Mouse (Mus musculus) heart, adult 11 months (tissue): ENCODE data around the gene Mettl27.
A peak's percentile ranks its signal among the peaks of the same experiment; 100 is the strongest.
"Not testable (repeated sequence)": the region's sequence is repeated elsewhere in the genome, so short reads cannot be mapped to it uniquely, and the experiment has no call there.

Experiments used
- DNase-seq: peaks from one replicate; pipeline ENCODE4 v3.0.0; 2022

Mettl27 gene

DNA sequence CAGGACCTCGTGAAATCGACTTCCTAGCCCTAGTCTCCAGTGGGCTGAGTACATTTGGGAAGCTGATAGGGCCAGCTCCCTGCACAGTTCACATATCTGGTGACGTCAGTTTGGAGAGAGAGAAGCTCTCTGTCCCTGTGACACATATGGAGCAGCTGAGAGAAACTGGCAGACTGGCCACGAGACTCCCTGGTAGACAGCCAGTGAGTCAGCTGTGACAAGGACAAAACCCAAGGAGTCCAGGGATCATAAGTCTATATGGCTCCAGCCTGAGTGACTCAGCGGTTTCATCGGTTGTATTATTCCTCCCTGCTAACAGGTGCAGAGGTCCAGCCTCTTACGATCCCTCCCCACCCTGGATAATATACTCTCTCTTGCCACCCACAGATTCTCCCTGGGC is 26.9 kb downstream of the Mettl27 start:
- peak; percentile 97 for DNase-seq

DNA sequence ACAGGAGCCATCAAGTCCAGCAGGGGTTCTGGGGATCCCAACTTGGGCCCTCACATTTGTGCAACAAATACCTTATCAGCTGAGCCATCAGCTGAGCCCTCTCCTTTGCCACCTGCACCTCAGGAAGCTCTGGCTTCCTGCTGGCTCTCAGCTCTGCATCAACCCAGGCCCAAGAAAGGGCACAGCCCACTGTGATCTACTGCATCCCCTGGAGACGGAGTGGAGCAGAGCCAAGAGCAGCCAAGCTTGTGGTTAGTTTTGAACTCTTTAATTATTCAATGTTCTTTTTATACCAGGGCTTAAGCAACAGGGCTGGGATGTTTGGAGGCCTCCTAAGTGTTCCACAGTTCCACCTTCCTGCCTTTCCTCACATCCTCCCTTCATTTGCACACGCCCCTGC is 28.3 kb downstream of the Mettl27 start:
- DNase-seq, result no peak

DNA sequence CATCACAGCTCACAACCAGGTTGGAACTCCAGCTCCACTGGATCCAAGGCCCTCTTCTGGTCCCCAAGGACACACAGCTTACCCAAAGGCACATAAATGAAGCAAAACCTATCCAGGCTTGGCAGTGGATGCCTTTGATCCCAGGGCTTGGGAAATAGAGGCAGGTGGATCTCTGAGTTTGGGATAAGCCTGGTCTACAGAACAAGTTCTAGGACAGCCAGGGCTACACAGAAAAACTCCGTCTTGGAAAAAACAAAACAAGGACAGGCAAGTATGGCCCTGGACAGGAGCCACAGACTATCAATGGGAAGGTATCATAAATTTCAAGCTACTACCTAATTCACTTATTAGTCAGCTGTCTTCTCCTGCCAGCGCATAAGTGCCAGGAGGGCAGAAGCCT is 29.4 kb downstream of the Mettl27 start:
- no peak for DNase-seq

DNA sequence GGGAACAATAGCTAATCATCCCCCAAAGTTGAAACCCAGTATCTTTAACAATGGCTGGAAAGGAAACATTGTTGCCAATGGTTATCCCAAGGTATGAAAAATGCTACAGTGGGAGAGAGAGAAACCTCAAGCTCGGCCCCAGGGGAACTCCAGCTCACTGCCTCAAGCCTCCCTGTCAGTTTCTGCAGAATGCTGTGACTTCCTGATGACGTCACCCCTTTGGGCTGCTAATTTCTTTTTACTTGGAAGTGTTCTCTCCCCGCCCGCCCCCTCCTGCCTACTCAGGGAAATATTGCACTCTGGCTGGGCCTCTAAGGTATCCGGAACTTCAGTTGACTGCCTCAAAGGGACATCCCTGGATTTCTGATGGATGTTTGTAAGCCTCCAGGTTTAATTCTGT is 31.4 kb downstream of the Mettl27 start:
- peak; percentile 96 for DNase-seq

DNA sequence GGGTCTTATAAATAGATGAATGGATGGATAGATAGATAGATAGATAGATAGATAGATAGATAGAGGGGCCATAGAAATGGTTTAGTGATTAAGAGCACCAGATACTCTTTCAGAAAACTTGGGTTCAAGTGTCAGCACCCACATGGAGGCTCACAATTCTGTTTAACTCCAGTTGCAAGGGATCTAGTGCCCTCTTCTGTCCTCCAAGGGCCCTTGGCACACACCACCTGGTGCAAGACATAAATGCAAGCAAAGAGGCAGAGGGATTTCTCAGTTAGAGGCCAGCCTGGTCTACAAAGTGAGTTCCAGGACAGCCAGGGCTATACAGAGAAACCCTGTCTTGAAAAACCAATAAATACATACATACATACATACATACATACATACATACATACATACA is 32.5 kb downstream of the Mettl27 start:
- DNase-seq, result not testable (repeated sequence)

DNA sequence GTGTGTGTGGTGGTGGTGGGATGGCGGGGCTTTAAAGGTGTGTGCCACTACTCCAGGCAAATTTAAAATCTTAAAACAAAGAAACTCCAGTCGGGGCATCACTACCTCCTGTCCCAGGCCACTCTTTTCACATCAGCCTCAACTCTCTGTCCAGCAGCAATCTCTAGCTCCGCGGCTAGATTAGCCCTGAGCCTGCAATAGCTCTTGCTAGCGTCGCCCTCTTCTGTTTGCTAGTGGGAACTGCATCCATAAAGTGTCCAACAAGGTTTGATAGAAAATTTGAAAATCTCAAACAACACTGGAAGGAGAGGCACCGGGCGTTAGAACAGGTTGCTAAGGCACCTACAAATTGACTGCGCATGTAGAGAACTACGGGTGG is 33.3 kb downstream of the Mettl27 start:
- DNase-seq, result no peak

DNA sequence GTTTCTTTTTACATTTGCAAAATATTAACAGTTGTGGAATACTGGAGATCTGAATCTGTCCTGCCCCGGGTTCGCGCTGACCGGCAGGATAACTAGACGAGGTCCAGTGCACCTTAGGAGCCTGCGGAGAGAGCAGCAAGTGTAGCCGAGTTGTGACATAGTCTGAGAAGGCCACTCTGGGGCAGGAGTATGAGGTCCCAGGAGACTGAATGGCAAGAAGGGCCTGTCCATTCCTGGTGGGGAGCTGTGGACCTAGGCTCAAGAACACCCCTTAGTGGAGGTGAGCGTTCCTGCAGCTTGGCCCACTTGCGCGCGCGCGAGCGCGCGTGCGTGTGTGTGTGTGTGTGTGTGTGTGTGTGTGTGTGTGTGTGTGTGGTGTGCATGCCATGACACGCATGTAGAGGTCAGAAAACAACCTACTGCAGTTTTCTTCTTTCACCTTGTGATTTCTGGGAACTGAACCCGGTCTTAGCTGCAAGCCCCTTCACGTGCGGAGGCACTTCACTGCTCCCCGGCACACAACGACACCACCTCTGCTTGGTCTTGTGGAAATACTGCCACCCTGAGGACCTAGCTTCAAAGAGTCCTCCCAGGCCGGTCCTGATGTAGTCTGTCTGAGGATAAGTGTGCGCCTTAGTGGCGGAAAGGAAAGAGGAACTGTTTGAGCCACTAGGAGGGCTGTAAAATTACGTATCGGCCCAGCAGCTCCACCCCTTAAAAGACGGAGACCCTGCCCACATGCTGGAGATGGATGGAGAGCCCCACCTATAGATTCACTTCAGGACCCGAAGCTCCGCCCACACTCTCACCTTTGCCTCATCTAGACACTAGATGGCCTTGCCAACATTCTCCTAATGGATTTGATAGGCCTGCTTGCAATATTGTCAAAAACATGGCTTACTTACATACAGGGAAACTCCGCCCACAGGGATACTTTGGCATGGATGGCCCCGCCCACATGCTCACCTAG is 34.0 kb downstream of the Mettl27 start:
- peak; percentile 93 for DNase-seq

DNA sequence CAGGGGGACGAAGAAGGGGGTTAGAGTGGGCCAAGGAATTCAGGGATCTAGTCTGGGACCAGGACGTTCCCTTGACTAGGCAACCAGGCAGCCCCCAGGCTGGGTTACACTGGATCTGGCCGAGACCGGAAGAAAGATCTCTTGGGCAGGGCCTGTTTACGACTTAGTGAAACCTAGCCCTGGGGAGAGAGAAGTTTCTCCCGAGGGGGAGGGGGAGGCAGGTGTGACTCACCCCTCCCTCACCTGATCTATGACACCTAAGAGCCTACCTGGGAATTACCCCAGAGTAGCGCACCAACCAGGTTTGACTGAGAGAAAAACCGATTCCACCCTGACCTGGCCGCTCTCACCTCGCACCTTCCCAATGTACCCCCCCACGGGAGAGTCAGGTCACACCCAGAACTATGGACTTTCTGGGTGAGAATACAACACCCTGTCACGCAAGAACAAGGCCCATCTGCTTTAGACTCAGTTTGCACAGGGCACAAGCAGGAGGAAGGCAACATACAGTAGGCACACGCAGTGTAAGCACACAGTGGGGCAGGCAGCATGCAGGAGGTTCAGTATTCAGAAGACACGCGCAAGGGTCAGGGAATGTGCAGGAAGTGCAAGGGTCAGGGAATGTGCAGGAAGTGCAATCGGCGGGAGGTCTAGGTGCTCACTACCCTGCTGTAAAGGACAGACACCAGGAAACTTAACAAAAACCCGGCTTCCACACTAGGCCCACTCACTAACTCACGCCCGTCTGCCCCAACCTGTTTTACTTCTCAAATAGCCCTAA is 35.2 kb downstream of the Mettl27 start:
- DNase-seq, result no peak

DNA sequence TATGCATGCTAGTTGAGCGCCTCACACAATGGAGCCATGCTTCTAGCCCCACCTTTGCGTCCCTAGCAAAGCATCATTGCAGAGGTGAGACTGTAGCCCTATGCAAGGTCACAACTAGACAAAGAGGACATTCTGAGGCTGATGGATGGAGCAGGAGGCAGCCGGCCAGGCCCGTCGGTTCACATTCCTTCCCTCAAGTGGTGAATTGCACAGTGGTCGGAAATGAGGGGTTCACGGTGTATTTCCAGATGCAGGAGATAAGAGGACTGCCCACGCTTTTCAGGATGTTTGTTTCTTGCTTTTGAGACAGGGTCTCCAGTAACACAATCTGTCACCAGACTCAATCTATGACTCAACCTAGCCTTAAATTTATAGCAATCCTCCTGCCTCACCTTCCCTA is 38.5 kb downstream of the Mettl27 start:
- DNase-seq, result no peak

DNA sequence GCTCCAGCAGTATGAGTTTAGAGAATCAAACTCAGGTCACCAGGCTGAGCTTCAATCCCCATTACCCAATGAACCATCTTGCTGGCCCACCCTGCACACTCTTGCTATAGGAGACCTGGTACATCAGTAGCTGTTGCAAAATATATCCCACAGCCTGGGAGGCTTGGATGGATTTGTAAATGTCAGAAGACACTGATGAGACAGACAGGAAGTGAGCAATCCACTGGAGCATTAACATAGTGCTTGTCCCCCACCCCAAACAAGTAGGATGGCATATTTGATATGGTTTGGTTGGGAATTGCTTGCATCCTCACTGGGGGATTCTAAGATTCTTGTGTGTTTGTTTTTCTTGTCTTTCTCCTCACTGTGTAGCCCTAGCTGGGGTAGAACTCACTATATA is 40.9 kb downstream of the Mettl27 start:
- DNase-seq, result no peak

DNA sequence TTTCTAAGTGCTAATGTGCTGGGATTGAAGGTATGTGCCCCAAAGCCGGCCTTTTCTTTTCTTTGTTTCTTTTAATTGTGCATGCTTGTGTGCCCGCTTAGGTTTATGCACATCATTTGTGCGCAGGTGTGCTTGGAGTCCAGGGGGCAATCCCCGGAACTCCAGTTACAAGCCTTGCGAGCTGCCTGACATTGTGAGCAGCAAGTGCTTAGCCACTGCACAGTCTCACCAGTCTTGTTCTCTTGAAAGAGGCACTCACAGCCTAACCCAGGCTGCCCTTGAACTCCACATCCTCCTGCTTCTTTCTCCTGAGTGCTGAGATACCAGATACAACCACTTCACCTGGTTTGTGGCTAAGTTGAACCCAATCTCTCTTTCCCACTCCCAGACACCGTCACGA is 41.4 kb downstream of the Mettl27 start:
- peak; percentile 85 for DNase-seq

DNA sequence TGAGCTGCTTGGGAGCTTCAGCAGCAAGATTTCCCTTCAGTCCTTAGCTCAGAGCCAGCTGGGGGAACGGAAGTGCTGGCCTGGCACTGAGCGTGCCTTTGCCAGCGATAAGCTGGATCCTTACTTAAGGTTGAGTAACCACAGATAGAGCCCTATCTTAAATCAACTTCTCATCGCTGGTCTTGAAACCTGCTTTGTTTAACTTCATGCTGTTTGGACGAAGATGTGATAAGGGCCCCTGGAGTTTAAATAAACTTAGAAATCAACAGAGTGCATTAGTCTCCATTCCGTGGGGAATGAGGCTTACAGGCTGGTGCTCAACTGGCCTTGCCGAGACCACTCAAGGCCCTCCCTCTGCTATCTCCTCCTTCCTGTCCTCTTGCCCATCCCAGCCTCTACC is 42.1 kb downstream of the Mettl27 start:
- DNase-seq, result peak; percentile 85

DNA sequence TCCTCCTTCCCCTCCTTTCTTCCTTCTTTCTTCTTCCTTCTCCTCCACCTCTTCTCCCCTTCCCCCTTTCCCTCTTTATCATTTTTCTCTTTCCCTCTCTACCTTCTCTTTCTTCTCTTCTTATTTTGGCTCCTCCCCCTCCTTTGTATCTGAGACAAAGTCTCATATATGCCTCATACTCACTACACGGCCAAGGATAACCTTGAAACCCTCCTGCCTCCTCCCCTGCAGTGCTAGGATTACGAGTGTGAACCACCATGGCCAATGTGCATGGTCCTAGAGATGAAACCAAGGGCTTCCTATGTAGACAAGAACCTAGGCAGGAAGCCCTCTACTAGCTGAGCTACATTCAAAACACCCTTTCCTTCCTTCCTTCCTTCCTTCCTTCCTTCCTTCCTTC is 42.8 kb downstream of the Mettl27 start:
- no peak for DNase-seq

DNA sequence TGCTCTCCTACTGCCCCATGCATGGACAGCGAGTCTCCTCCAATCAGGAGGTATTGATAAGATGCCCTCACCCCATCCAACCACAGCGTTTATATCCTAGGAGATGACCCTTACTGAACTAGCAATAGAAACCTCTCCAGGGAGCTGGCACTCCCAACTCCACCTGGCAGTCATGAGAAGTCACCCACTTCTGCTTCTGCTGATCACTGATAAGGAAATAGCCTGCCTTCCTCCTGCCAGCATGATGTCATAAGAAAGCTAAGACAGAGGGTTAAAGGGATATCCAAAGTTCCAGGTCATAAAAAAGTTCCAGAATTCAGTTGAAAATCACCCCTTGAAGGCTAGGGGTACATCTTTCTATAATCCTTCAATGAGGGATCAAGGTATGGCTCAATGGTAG is 44.0 kb downstream of the Mettl27 start:
- DNase-seq, result no peak

DNA sequence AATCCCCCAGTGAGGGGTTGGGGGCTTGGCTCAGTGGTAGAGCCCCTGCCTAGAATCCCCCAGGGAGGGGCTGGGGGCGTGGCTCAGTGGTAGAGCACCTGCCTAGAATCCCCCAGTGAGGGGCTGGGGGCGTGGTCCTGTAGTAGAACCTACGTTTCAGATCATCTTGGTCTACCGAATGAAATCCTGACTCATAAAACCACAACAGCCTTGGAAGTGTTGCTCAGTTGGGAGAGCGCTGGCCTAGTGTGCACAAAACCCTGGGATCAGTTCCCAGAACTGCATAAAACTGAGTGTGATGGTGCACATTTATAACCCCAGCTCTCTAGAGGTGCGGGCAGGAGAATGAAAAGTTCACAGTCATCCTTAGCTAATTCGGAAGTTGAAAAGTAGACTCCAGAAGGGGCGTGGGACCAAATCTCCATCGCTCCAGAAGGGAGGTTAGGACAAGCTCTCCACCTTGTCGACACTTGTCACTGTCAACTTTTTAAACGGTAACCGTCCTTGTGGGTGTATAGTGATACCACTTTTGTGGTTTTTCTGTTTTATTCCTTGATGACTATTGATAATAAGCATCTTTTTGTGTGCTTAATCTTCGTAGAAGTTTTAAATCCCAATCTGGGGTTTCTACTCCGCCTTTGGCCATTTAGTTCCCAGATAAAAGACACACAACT is 44.5 kb downstream of the Mettl27 start:
- DNase-seq, result no peak

DNA sequence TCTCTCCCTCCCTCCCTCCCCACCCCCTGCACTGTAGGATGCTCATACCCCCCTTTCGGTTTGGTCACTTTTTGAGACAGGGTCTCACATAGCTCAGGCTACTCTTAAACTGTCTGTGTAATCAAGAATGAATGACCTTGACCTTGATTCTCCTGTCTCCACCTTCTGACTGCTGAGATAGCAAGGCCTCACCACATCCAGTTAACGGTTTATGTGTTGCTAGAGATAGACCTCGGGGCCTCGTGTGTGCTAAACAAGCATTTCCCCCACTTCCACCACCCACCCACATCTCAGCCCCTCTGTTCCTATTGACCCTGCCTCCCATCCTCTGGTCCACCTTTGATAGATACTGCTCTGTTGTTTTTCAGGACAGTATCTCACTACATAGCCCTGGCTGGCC is 45.7 kb downstream of the Mettl27 start:
- no peak for DNase-seq

DNA sequence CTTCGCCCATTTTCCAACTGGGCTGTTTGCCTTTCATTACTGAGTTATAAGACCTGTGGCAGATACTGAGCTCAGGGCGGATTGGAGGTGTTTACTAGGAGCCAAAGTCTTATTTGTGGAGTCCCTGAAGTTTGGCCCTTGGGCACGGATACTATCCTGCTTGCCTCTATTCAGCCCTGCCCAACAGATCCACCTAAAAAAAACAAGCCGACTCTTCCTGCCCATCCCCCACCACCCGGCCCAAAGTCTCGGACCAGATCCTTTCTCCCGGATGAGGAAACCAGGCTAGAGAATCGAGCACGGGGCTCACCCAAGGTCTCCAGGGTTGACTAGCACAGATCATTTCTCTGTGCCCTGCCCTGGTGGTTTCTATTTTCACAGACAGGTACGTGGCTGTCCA is 49.0 kb downstream of the Mettl27 start:
- DNase-seq, result peak; percentile 77

DNA sequence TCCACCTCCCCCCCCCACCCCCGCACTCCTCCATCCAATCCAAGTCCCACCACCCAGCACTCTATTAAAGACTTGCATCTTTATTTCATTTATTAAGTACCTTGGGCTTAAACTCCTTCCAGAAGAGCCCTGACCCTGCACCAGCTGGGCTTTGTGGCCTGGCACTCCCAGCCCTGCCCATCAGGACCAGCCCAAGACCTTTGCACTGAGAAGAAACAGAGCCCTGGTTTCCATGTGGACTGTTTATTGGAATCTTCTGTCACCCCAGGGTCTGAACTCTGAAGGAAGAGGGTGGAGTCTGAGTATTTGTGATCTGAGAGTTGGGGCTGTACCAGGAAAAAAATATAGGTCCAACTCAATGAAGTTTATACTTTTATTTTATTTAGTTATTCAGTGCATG is 50.9 kb downstream of the Mettl27 start:
- DNase-seq, result no peak

DNA sequence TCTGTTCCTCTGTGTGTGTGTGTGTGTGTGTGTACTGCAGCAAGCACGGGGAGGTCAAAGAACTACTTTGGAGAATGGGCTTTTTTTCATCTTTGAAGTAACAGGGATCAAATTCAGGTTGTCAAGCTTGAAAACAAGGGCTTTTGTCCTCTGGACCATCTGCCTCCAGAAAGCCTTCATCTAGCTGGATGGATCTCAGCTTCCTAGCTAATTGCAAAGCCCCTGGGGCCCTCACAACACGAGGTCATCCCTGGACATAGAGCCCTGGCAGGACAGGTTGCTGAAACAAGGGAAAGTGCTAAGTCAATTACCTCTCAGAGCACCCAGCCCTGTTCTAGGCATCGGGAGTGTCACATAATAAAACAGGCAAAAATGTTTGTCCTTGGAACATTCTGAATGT is 51.6 kb downstream of the Mettl27 start:
- no peak for DNase-seq

DNA sequence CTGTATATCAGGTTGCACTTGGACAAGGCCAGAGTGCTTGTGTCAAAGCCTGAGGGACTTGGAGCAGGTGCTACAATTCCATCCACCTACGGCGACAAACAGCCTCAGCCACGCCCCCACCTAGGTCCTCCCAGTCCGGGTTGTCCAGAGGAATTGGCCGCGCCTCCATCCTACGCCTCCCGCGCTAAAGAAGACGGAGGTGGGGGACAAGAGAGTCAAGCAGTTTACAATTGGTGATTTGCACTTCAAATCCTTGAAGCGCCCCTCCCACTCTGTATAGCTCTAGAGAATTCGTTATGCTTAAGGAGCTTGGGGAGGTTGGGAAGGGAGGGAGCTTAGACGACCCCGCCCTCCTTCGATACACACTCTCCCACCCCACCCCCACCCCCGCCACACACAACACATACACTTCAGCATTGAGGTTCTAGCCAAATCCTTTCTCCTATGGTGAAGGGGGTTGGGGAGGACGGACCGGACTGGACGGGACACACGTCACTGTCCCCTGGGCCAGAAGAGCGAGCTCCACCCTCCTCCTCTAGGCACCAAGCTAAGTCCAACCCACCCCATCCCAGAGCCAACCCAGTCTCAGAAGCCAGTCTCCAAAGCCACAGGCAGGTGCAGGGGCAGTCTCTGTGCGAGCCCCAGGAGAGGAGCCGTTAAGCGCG is 53.6 kb downstream of the Mettl27 start, which contains the start of gene Cldn3:
TSS of gene Cldn3 (plus strand) at position 582 of the 665 bp plus-strand sequence.
- DNase-seq, result peak; percentile 94

DNA sequence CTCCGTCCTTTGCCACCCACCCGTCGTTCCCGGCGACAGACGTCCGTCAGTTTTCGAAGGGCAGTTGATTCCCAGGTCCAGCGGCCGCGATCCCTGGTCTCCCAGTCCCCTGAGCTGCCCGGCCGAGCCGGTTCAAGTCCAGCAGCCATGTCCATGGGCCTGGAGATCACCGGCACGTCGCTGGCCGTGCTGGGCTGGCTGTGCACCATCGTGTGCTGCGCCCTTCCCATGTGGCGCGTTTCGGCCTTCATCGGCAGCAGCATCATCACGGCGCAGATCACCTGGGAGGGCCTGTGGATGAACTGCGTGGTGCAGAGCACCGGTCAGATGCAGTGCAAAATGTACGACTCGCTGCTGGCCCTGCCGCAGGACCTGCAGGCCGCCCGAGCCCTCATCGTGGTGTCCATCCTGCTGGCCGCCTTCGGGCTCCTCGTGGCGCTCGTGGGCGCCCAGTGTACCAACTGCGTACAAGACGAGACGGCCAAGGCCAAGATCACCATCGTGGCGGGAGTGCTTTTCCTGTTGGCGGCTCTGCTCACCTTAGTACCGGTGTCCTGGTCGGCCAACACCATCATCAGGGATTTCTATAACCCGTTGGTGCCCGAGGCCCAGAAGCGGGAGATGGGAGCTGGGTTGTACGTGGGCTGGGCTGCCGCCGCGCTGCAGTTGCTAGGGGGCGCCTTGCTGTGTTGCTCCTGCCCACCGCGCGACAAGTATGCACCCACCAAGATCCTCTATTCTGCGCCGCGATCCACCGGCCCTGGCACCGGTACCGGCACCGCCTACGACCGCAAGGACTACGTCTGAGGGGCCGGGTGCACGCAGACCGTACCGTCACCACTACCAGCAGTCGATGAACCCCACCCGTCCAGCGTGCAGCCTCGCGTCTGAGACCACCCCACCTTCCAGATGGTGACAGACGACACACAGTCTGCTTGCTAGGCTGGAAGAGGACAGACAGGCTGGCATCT is 54.4 kb downstream of the Mettl27 start:
- DNase-seq, result no peak

DNA sequence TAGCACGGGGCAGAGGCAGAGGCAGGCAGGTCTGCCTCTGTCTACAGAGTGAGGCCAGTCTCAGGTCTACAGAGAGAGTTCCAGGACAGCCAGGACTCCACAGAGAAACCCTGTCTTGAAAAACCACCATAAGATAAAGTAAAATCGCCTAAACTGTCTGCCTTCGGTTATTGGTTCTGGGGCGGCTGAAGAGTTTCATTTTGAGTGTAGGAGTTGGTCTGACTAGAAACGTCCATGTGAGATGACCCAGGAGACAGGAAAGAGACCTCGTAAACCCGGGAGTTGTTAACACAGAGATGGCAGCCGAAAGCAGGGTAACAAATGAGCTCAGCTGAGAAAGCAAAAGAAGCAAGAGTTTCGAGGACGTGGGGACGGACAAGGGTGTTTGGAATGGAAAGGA is 57.0 kb downstream of the Mettl27 start:
- no peak for DNase-seq
